Mouse (Mus musculus) adipose tissue, adult 10 weeks (tissue): ENCODE data around the gene Blm. TPM values are rescaled to one million over a fixed set of nuclear protein-coding genes. Genes with fewer than 3 reads are reported as not detected.

ENCODE experiments used
- polyA plus RNA-seq: library from polyadenylated mRNA; stranded (reverse); fragments of 350-450 nt; fragmentation: Illumina TruSeq; extraction: RNeasy Lipid Tissue Mini Kit (QIAGEN cat#74804); gene quantifications from one replicate; pipeline ENCODE4 v1.2.3, GENCODE M21; 2014; ENCODE audit warnings: low read depth, low replicate concordance

Gene Blm
- polyA plus RNA-seq: 3.3 TPM

DNA sequence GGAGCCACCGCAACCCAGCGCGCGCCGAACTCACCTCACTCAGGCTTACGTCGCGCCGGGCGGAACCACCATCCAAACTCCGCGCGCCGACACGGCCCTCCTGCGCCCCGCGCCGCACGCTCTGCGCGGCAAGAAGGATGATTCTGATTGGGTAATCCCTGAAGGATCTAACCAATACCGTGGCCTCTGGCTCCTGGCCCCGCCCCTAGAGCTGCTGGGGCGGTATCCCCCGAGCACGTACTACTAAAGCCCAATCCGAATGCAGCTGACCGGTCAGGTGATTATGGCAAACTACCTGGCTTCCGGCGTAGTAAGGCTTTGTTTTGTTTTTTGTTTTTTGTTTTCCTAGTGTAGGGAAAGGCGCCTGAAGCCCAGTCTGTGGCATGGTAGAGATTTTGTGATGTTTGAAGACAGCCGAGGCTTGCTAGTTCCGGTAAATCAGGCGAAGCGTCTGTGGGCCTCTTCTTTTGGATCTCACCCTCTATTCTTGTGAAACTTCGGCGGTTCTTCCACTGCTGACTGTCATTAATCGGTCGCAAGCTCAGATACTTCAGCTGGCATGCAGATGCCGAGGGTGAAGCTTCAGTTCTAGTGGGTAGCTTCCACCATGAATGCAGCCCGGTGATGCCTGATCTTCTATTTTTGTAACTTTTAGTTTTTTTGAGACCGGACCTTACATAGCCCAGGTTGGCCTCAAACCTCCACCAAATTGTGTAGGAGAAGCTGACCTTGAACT lies at the start of gene Blm:
TSS of gene Blm (minus strand) at position 111 of the 736 bp plus-strand sequence.

GRCm38 (mm10) chr7:80405188-80405695 lies 129.7 kb downstream of the Blm start, which contains the start of gene Furin:
TSS of gene Furin (minus strand) at chr7:80405436.

Other genes with a start within 250 kb of the Blm start
- gene Prc1, start 240.7 kb downstream of the Blm start, polyA plus RNA-seq: 4.9 TPM
- 22.6 TPM for gene Rccd1, start 210.7 kb downstream of the Blm start, polyA plus RNA-seq
- gene Unc45a, start 194.1 kb downstream of the Blm start, polyA plus RNA-seq: 27.2 TPM
- 28.5 TPM for gene Hddc3, start 192.0 kb downstream of the Blm start, polyA plus RNA-seq
- 74.3 TPM for gene Man2a2, start 163.7 kb downstream of the Blm start, polyA plus RNA-seq
- gene Fes, start 147.2 kb downstream of the Blm start, polyA plus RNA-seq: 11.1 TPM
- gene Furin, start 129.7 kb downstream of the Blm start, polyA plus RNA-seq: 53.4 TPM
- 10.4 TPM for gene Crtc3, start 153.8 kb upstream of the Blm start, polyA plus RNA-seq